Comparison of ENCODE assay signal across 12 mouse cellular contexts in genomic region chr13:46911018-46911419, GRCm38 (mm10). TPM values are rescaled to one million over a fixed set of nuclear protein-coding genes. Genes with fewer than 3 reads are reported as not detected.
DNase-seq lines count a peak whose midpoint lies in the region; ATAC-seq and TF ChIP-seq lines count a peak whose summit lies in the region.
"Had no signal": no experiment of that assay in that cellular context is flagged by ENCODE, and none has a peak within 500 bp of the region (broad histone marks: within the 10 kb centered on the region; RNA-seq: fewer than 3 reads in every experiment).

No protein-coding gene starts in this region.

- H3K4me1 ChIP-seq in lung, embryonic 15.5 days: peaks cover 40% of the 10 kb centered on the region
- peaks cover 3% of the 10 kb centered on the region; the same call in 1 of the 2 replicates for H3K4me1 ChIP-seq in lung, postnatal 0 days (ENCODE audit: insufficient read depth, low read depth, low read length)

- 31% methylated on average over 11 of the region's 11 CpGs for WGBS in lung, embryonic 15.5 days
- WGBS in lung, postnatal 0 days: 42% methylated on average over 11 of the region's 11 CpGs

- H3K4me2 ChIP-seq in lung, embryonic 15.5 days: no peak overlapping the region
- H3K4me2 ChIP-seq in lung, postnatal 0 days (replicated peaks; ENCODE audit: low read depth, low read length): no peak overlapping the region
- H3K4me2 ChIP-seq: neural tube, embryonic 12.5 days had no signal

- no peak overlapping the region for H3K9ac ChIP-seq in lung, embryonic 15.5 days
- H3K9ac ChIP-seq in lung, postnatal 0 days (replicated peaks; ENCODE audit: low read depth): no peak overlapping the region
- H3K9ac ChIP-seq: liver, embryonic 14.5 days; neural tube, embryonic 12.5 days had no signal

- H3K27me3 ChIP-seq in lung, embryonic 15.5 days: no peaks in the 10 kb centered on the region
- no peaks in the 10 kb centered on the region for H3K27me3 ChIP-seq in lung, postnatal 0 days (replicated peaks; ENCODE audit: insufficient read depth, low read length)
- H3K27me3 ChIP-seq: neural tube, embryonic 12.5 days had no signal

- no peak overlapping the region for H3K4me3 ChIP-seq in lung, embryonic 15.5 days
- H3K4me3 ChIP-seq in lung, postnatal 0 days (ENCODE audit: low read depth, low read length): no peak overlapping the region
- no peak overlapping the region for H3K4me3 ChIP-seq in gastrocnemius, adult 2 months
- H3K4me3 ChIP-seq: erythroblast, embryonic 14.5 days; neural tube, embryonic 12.5 days had no signal

- intact Hi-C loops in gastrocnemius, adult 2 months (cut with DNase I): no loop called here

- H3K36me3 ChIP-seq in lung, embryonic 15.5 days: no peaks in the 10 kb centered on the region
- H3K36me3 ChIP-seq in lung, postnatal 0 days (ENCODE audit: insufficient read depth, low read length): no peaks in the 10 kb centered on the region
- H3K36me3 ChIP-seq: neural tube, embryonic 12.5 days had no signal

- 0 out of 2 replicates have a peak, but pooled peaks have one; percentile 47 for ATAC-seq in cerebellum, adult (ENCODE audit: insufficient number of reproducible peaks, low FRiP score, low TSS enrichment)
- peak; percentile 75; the same call in 1 of the 2 replicates for ATAC-seq in lung, embryonic 15.5 days (ENCODE audit: borderline replicate concordance, extremely low read depth, low FRiP score, low TSS enrichment)
- ATAC-seq in lung, postnatal 0 days: no peak
- ATAC-seq: inflammation-experienced regulatory T-cells, adult 6 months had no signal

- H3K27ac ChIP-seq in lung, embryonic 15.5 days: no peak overlapping the region
- no peak overlapping the region for H3K27ac ChIP-seq in lung, postnatal 0 days (ENCODE audit: low read length)
- no peak overlapping the region for H3K27ac ChIP-seq in gastrocnemius, adult 2 months
- H3K27ac ChIP-seq: liver, embryonic 14.5 days; neural tube, embryonic 12.5 days had no signal

- H3K9me3 ChIP-seq in lung, embryonic 15.5 days: no peaks in the 10 kb centered on the region
- H3K9me3 ChIP-seq in lung, postnatal 0 days (ENCODE audit: low read length): no peaks in the 10 kb centered on the region
- H3K9me3 ChIP-seq: neural tube, embryonic 12.5 days had no signal

- no peak for TF ChIP-seq CTCF in lung, postnatal 0 days (IDR thresholded peaks at IDR 0.05)
- no peak for TF ChIP-seq CTCF in gastrocnemius, adult 2 months (IDR thresholded peaks at IDR 0.05)

- no peak for TF ChIP-seq EP300 in lung, postnatal 0 days (IDR thresholded peaks at IDR 0.05)

- DNase-seq in cerebellum, postnatal 4 days (ENCODE audit: low spot score in 2 of 2): no peak
- DNase-seq in lung, postnatal 0 days (ENCODE audit: low spot score): no peak
- peak; percentile 39 for DNase-seq in embryo, embryonic 10.5 days (ENCODE audit: low spot score)
- DNase-seq in mesoderm, embryonic 11.5 days (ENCODE audit: low read depth, low spot score): peak; percentile 47
- DNase-seq in gastrocnemius, adult 2 months: no peak
- no peak for DNase-seq in thymus, postnatal 14 days

RNA-seq across cellular contexts. Expression of gene Kif13a, which starts 18.6 kb away (rescaled TPM):
- 30.6 and 32.5 TPM in 2 replicates for polyA plus RNA-seq in lung, embryonic 15.5 days (2015; fragmentation: Nextera tagmentation; extraction: Ambion mirVana)
- 30.5 TPM in 2 replicates for polyA plus RNA-seq in lung, postnatal 0 days (2015; fragmentation: Nextera tagmentation; extraction: Ambion mirVana)
- total RNA-seq in gastrocnemius, adult 2 months (2021): 10 to 100 TPM; 90.6 to 92.3 TPM

Comparison
In these comparisons a context has a peak if more than half of its experiments do, and no peak if none do; other contexts are left out.
1. DNase-seq: peak in embryo, embryonic 10.5 days (single experiment) and mesoderm, embryonic 11.5 days (single experiment); none in cerebellum, postnatal 4 days (0 of 2), lung, postnatal 0 days (single experiment), gastrocnemius, adult 2 months (single experiment) and thymus, postnatal 14 days (single experiment).